Mouse (Mus musculus): ENCODE data around the gene Lin7c. TPM values are rescaled to one million over a fixed set of nuclear protein-coding genes. Genes with fewer than 3 reads are reported as not detected.

Lin7c gene
- polyA plus RNA-seq, 1 experiment from 2014 or later: 17.5 TPM

DNA sequence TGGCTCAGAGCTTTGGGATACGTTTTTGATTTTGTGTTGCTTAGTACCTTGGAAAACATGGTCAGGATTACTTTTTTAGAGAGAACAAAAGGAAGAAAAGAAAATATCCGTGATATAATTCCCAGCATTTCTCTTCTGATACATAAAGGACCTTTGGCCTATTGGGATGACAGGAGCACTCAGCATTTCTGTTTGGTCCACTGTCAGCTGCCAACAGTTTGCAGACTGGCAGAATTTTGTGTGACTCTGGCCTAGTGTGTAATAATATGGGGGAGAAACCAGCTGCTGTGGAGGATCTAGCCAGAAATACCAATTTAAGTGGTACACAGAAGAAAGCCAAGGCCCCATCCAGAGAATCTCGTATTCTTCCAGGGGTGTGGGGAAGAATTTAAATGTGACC is 59.7 kb downstream of the Lin7c start:
- TF ChIP-seq CTCF (IDR thresholded peaks at IDR 0.05; ENCODE audit: low read depth): no peak
- no peak for TF ChIP-seq EP300 (IDR thresholded peaks at IDR 0.05; ENCODE audit: low read depth)
- WGBS (ENCODE audit: insufficient replicate concordance): 69% methylated on average over 3 of the region's 3 CpGs
- peak overlapping the region; percentile 48; the same call in 1 of the 2 replicates for H3K27ac ChIP-seq (ENCODE audit: low read depth)
- no peak for DNase-seq
- no peaks in the 10 kb centered on the region for H3K36me3 ChIP-seq (replicated peaks; ENCODE audit: insufficient read depth, low read length)
- no peaks in the 10 kb centered on the region for H3K9me3 ChIP-seq (ENCODE audit: low read length)
- no peak overlapping the region for H3K9ac ChIP-seq (replicated peaks)
- no peak overlapping the region for H3K4me3 ChIP-seq (ENCODE audit: low read depth, low read length)
- no peaks in the 10 kb centered on the region for H3K27me3 ChIP-seq (ENCODE audit: insufficient read depth, low read length)
- H3K4me1 ChIP-seq (ENCODE audit: insufficient read depth): peaks cover 17% of the 10 kb centered on the region
- no peak overlapping the region for H3K4me2 ChIP-seq (ENCODE audit: low read depth, low read length)
- ATAC-seq: no peak

Other genes with a start within 250 kb of the Lin7c start
- gene Bdnf, start 216.2 kb upstream of the Lin7c start, polyA plus RNA-seq (2015; fragmentation: Nextera tagmentation; extraction: Ambion mirVana): 0.12 TPM in 2 replicates
- 3.9 and 4.2 TPM in 2 replicates for gene Lgr4, start 26.8 kb downstream of the Lin7c start, polyA plus RNA-seq (2015; fragmentation: Nextera tagmentation; extraction: Ambion mirVana)
- 14.5 and 14.6 TPM in 2 replicates for gene Ccdc34, start 127.0 kb downstream of the Lin7c start, polyA plus RNA-seq (2015; fragmentation: Nextera tagmentation; extraction: Ambion mirVana)